Mouse (Mus musculus) adrenal gland, postnatal 25 days (tissue): Measurements from ENCODE around the gene Olfr299. TPM values are rescaled to one million over a fixed set of nuclear protein-coding genes. Genes with fewer than 3 reads are reported as not detected.

Experiments
- DNase-seq: peaks from one replicate; pipeline ENCODE4 v3.0.0; 2021; ENCODE audit warnings: mixed read lengths
- long read RNA-seq: library from polyadenylated mRNA; stranded (forward); transcript quantifications from one replicate; pipeline ENCODE4 v2.0.0, GENCODE M21; 2021
- total RNA-seq: library from RNA; stranded (reverse); gene quantifications from 2 replicates; pipeline ENCODE4 v1.2.3, GENCODE M21; 2021

Olfr299 gene
- total RNA-seq: not detected in 2 replicates
- long read RNA-seq: 0 reads

DNA sequence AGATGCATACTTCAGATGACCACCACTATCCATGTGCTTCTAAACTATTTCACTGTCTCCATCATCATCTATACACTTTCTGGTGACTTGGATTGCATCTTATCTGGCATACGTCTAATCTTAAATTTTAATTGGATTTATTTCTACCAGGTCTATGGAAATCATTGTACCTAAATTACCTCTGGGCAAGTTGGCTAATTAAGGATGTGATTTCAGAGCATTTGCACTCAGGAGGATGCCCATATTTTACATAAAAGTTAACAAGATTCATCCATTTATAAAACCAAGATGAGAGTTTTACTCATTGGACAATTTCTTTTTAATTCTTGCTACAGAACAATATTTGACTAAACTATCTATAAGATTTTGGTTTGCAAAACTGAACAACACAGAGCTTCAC is at the start of gene Olfr299:
Olfr299 (plus strand) TSS at position 301 of the 400 bp plus-strand sequence.
- no peak for DNase-seq

DNA sequence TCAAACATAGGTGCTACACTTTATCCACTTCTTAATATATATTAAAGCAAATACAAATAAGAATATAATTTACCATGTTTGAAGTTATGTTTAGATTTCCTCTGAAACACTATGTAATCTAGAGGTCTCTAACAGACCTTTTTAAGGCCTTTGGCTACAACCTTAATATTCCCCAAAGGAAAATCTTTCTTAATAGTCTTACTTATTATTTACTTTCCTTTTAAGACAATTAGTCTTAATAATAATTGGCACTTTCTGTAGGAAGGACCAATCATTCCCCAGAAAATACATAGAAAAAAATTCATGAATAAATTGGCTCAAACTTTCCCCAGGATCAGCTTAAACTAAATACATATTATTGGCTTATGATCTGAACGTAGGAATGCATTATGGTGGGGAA is 32.7 kb downstream of the Olfr299 start, which contains the start of gene Olfr298:
Olfr298 (minus strand) TSS at position 101 of the 400 bp plus-strand sequence.
- DNase-seq: no peak

Other genes starting within 250 kb of the Olfr299 start
- not detected in 2 replicates for gene Vmn2r76, start 213.6 kb upstream of the Olfr299 start, total RNA-seq
- not detected in 2 replicates for gene Olfr310, start 182.7 kb upstream of the Olfr299 start, total RNA-seq
- not detected in 2 replicates for gene Olfr309, start 146.2 kb upstream of the Olfr299 start, total RNA-seq
- gene Olfr308, start 134.3 kb upstream of the Olfr299 start, total RNA-seq: not detected in 2 replicates
- gene Olfr307, start 122.3 kb upstream of the Olfr299 start, total RNA-seq: not detected in 2 replicates
- gene Olfr305, start 93.0 kb upstream of the Olfr299 start, total RNA-seq: not detected in 2 replicates
- gene Olfr304, start 73.3 kb upstream of the Olfr299 start, total RNA-seq: not detected in 2 replicates
- not detected in 2 replicates for gene Olfr303, start 62.1 kb upstream of the Olfr299 start, total RNA-seq
- gene Olfr301, start 56.1 kb upstream of the Olfr299 start, total RNA-seq: not detected in 2 replicates
- gene Olfr298, start 32.6 kb downstream of the Olfr299 start, total RNA-seq: not detected in 2 replicates
- gene Olfr297, start 60.0 kb downstream of the Olfr299 start, total RNA-seq: not detected in 2 replicates
- gene Olfr295, start 123.9 kb downstream of the Olfr299 start, total RNA-seq: not detected in 2 replicates
- not detected in 2 replicates for gene Olfr294, start 156.7 kb downstream of the Olfr299 start, total RNA-seq
- not detected in 2 replicates for gene Olfr293, start 189.1 kb downstream of the Olfr299 start, total RNA-seq
- gene Olfr292, start 228.4 kb downstream of the Olfr299 start, total RNA-seq: not detected in 2 replicates